Mouse (Mus musculus): ENCODE measurements around the gene Lrrc39. TPM values are rescaled to one million over a fixed set of nuclear protein-coding genes. Genes with fewer than 3 reads are reported as not detected.
"Not testable (repeated sequence)": the region's sequence is repeated elsewhere in the genome, so short reads cannot be mapped to it uniquely, and the experiment has no call there.

Lrrc39 gene
- polyA plus RNA-seq (2016; fragmentation: Nextera tagmentation; extraction: Ambion mirVana): 0.47 and 0.70 TPM in 2 replicates

GRCm38 (mm10) chr3:116562408-116563094 is at the start of gene Lrrc39:
Gene Lrrc39, plus strand, starts transcription at chr3:116562973.
- Histone ChIP-seq H3K27me3 (no peaks in the 10 kb centered on the region), H3K27ac (no peak within 1 kb of the TSS), H3K9ac (no peak within 1 kb of the TSS), H3K4me1 (no peaks in the 10 kb centered on the region), H3K4me2 (no peak within 1 kb of the TSS), H3K4me3 (replicated peaks) (no peak within 1 kb of the TSS), H3K36me3 (replicated peaks) (no peaks in the 10 kb centered on the region), H3K9me3 (0 out of 2 replicates have a peak, but pooled peaks cover 6% of the 10 kb centered on the region)
- WGBS: 85% methylated on average over 7 of the region's 7 CpGs
- no peak for ATAC-seq (ENCODE audit: low FRiP score)

- H3K36me3 ChIP-seq (replicated peaks): peaks cover 9% of the 10 kb centered on the region; the same call in 1 of the 2 replicates
- no peak overlapping the region for H3K9ac ChIP-seq
- no peaks in the 10 kb centered on the region for H3K9me3 ChIP-seq
- WGBS: 84% methylated on average over 12 of the region's 12 CpGs
- H3K4me3 ChIP-seq (replicated peaks): no peak overlapping the region
- no peak for ATAC-seq (ENCODE audit: low FRiP score)
- H3K4me1 ChIP-seq: no peaks in the 10 kb centered on the region
- no peaks in the 10 kb centered on the region for H3K27me3 ChIP-seq
- H3K4me2 ChIP-seq: no peak overlapping the region
- no peak overlapping the region for H3K27ac ChIP-seq
Observed at GRCm38 (mm10) chr3:116520141-116520761, 42.5 kb upstream of the Lrrc39 start.

GRCm38 (mm10) chr3:116529741-116530140 is 33.0 kb upstream of the Lrrc39 start:
- H3K9me3 ChIP-seq: no peaks in the 10 kb centered on the region
- no peak for ATAC-seq (ENCODE audit: low FRiP score)
- H3K9ac ChIP-seq: no peak overlapping the region
- H3K27ac ChIP-seq: no peak overlapping the region
- H3K4me2 ChIP-seq: no peak overlapping the region
- no peaks in the 10 kb centered on the region for H3K4me1 ChIP-seq
- WGBS: 52% methylated on average over 4 of the region's 5 CpGs
- no peak overlapping the region for H3K4me3 ChIP-seq (replicated peaks)
- peaks cover 16% of the 10 kb centered on the region for H3K36me3 ChIP-seq (replicated peaks)
- no peaks in the 10 kb centered on the region for H3K27me3 ChIP-seq

DNA sequence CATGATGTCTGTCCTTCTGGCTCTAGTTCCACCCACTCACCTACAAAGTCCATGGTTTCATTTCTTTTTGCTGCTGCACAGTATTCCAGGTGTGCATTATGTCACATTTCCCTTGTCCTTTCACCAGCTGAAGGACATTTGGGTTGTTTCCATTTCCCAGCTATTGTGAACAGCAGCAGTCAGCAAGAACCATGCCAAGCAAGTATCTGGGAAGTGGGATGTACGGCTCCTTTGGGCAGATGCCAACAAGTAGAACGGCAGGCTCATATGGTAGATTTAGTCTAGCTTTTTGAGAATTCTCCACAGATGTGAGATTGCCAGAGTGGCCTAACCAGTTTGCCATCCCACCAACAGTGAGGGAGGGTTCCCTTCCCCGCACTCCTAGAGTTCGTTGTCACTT is 31.9 kb upstream of the Lrrc39 start:
- Histone ChIP-seq H3K9ac (no peak overlapping the region), H3K4me1 (no peaks in the 10 kb centered on the region), H3K27ac (no peak overlapping the region), H3K36me3 (replicated peaks) (peaks cover 26% of the 10 kb centered on the region), H3K9me3 (no peaks in the 10 kb centered on the region), H3K27me3 (no peaks in the 10 kb centered on the region), H3K4me2 (no peak overlapping the region), H3K4me3 (replicated peaks) (no peak overlapping the region)
- ATAC-seq (ENCODE audit: low FRiP score): no peak
- 88% methylated on average over 4 of the region's 4 CpGs for WGBS

DNA sequence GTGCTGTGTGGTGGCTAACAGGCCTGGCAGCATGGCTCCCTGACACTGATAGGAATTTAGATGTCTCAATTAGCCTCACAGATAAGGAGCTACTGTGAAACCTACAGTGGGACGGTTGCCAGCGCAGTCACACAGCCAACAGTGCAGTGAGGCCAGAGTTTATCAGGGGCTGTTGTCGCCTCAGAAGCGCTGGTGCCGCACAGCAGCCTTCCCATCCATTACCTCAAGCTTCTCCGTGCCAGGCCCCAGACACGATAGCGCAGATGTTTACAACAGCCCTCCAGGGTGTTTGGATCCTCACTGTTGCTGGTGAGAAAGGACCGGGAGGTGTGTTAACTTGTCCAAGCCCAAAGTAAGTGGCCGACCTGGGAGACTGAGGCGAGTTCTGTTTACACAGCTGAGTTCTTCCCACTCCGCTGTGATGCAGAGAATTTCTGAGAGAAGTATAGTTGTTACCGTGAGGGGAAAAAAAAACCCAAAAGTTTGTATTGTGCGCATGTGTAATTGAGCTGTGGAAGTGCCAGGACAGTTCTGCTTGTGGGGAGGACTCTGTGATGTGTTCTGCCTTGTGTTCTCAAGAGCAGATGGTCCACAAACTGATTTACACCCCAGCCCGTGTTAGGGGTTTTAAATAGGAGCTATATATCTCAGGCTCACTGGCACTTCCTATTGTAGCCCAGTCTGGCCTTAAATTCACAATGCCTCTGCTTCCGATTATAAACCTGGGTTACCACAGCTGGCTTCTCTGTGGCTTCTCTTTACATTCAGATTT is 26.2 kb upstream of the Lrrc39 start:
- H3K36me3 ChIP-seq (replicated peaks): peaks cover 65% of the 10 kb centered on the region
- no peak overlapping the region; the same call in 1 of the 2 replicates for H3K9ac ChIP-seq
- no peaks in the 10 kb centered on the region for H3K4me1 ChIP-seq
- no peaks in the 10 kb centered on the region for H3K9me3 ChIP-seq
- WGBS: 86% methylated on average over 16 of the region's 16 CpGs
- no peaks in the 10 kb centered on the region for H3K27me3 ChIP-seq
- no peak for ATAC-seq (ENCODE audit: low FRiP score)
- H3K4me2 ChIP-seq: no peak overlapping the region
- H3K27ac ChIP-seq: no peak overlapping the region
- H3K4me3 ChIP-seq (replicated peaks): no peak overlapping the region

DNA sequence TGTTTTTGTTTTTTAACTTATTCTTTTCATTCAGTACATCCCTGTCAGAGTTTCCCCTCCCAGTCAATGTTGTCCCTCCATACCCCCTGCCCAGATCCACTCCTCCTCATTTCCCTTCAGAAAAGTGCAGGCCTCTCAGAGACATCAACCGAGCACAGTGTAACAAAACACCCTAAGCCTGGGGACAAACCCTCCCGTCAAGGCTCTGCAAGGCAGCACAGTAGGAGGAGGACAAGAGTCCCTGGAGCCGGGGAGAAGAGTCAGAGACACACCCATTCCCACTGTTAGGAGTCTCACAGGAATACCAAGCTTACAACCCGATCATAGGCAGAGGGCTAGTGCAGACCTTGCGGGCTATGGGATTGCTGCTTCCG is 25.6 kb upstream of the Lrrc39 start:
- H3K4me3 ChIP-seq (replicated peaks): no peak overlapping the region
- no peaks in the 10 kb centered on the region for H3K4me1 ChIP-seq
- H3K9me3 ChIP-seq: no peaks in the 10 kb centered on the region
- H3K4me2 ChIP-seq: no peak overlapping the region
- H3K27ac ChIP-seq: no peak overlapping the region
- H3K9ac ChIP-seq: no peak overlapping the region; the same call in 1 of the 2 replicates
- WGBS: 65% methylated on average over 6 of the region's 6 CpGs
- no peaks in the 10 kb centered on the region for H3K27me3 ChIP-seq
- ATAC-seq (ENCODE audit: low FRiP score): no peak
- peaks cover 70% of the 10 kb centered on the region for H3K36me3 ChIP-seq (replicated peaks)

DNA sequence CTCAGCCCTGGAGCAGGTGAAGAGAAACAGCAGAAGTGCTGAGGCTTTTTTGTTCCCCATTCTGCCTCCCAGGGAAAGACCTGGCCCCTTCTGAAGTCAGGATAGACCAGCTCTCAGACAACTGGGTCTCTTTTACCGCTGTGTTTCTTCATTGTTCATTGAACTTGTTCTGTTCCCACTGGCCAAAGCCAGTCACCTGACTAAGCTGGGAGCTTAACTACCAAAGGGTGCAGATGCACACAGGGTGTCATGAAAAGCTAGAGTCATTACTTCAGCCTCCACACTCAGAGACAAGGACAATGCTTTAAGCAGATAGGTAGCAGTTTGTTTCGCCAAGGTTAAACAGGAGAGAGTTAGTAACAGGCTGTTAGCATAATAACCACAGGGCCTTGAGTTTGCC is 20.7 kb upstream of the Lrrc39 start:
- no peak overlapping the region for H3K4me2 ChIP-seq
- WGBS: 83% methylated on average over 2 of the region's 2 CpGs
- H3K9me3 ChIP-seq: no peaks in the 10 kb centered on the region
- H3K4me1 ChIP-seq: no peaks in the 10 kb centered on the region
- peaks cover 55% of the 10 kb centered on the region for H3K36me3 ChIP-seq (replicated peaks)
- no peak overlapping the region for H3K9ac ChIP-seq
- no peaks in the 10 kb centered on the region for H3K27me3 ChIP-seq
- no peak for ATAC-seq (ENCODE audit: low FRiP score)
- no peak overlapping the region for H3K27ac ChIP-seq
- no peak overlapping the region for H3K4me3 ChIP-seq (replicated peaks)

GRCm38 (mm10) chr3:116542532-116542931 is 20.2 kb upstream of the Lrrc39 start:
- no peaks in the 10 kb centered on the region for H3K27me3 ChIP-seq
- H3K27ac ChIP-seq: no peak overlapping the region
- H3K36me3 ChIP-seq (replicated peaks): peaks cover 58% of the 10 kb centered on the region
- H3K9me3 ChIP-seq: no peaks in the 10 kb centered on the region
- ATAC-seq (ENCODE audit: low FRiP score): no peak
- H3K9ac ChIP-seq: no peak overlapping the region
- no peak overlapping the region for H3K4me2 ChIP-seq
- no peak overlapping the region for H3K4me3 ChIP-seq (replicated peaks)
- WGBS: 88% methylated on average over 3 of the region's 3 CpGs
- no peaks in the 10 kb centered on the region for H3K4me1 ChIP-seq

- no peak for ATAC-seq (ENCODE audit: low FRiP score)
- peaks cover 42% of the 10 kb centered on the region for H3K36me3 ChIP-seq (replicated peaks)
- H3K4me1 ChIP-seq: no peaks in the 10 kb centered on the region
- no peaks in the 10 kb centered on the region for H3K9me3 ChIP-seq
- no peak overlapping the region for H3K4me3 ChIP-seq (replicated peaks)
- no peaks in the 10 kb centered on the region for H3K27me3 ChIP-seq
- 94% methylated on average over 5 of the region's 5 CpGs for WGBS
- no peak overlapping the region for H3K4me2 ChIP-seq
- no peak overlapping the region for H3K9ac ChIP-seq
- H3K27ac ChIP-seq: no peak overlapping the region
Observed at GRCm38 (mm10) chr3:116547430-116547829, 15.3 kb upstream of the Lrrc39 start.

- 95% methylated on average over 5 of the region's 5 CpGs for WGBS
- no peaks in the 10 kb centered on the region for H3K27me3 ChIP-seq
Observed at GRCm38 (mm10) chr3:116551362-116551761, 11.4 kb upstream of the Lrrc39 start.

GRCm38 (mm10) chr3:116561315-116561714 is 1.5 kb upstream of the Lrrc39 start:
- not testable (repeated sequence) for H3K9me3 ChIP-seq; H3K4me1 ChIP-seq; ATAC-seq (ENCODE audit: low FRiP score); H3K27me3 ChIP-seq; H3K9ac ChIP-seq; H3K36me3 ChIP-seq (replicated peaks); H3K4me2 ChIP-seq; H3K27ac ChIP-seq; H3K4me3 ChIP-seq (replicated peaks)
- 91% methylated on average over 14 of the region's 14 CpGs for WGBS

More at GRCm38 (mm10) chr3:116551362-116551761, 11.4 kb upstream of the Lrrc39 start:
- no peak overlapping the region for H3K27ac ChIP-seq
- H3K36me3 ChIP-seq (replicated peaks): peaks cover 27% of the 10 kb centered on the region
- ATAC-seq (ENCODE audit: low FRiP score): no peak
- H3K9ac ChIP-seq: no peak overlapping the region
- no peaks in the 10 kb centered on the region for H3K4me1 ChIP-seq
- H3K9me3 ChIP-seq: no peaks in the 10 kb centered on the region
- no peak overlapping the region for H3K4me3 ChIP-seq (replicated peaks)
- no peak overlapping the region for H3K4me2 ChIP-seq

DNA sequence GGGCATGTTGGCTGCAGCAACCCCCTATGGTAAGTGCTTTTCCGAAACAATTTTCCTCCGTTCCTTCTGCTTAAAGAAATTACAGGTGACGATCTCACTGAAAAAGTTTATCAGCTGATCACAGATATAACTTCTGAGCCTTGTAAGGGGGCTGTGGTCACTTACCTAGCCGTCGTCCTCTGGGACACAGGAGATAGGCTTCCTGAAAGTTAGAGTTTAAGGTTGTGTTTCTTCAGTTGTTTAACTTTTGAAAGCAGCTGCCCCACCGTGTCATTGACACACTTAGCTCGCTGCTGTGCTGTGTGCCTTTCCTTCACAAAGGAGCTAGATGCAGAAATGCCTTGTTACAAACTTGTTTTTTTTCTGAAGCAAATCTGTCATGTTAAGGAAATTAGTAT is 321 bp downstream of the Lrrc39 start:
- H3K36me3 ChIP-seq (replicated peaks): no peaks in the 10 kb centered on the region
- H3K4me2 ChIP-seq: no peak overlapping the region
- no peak overlapping the region for H3K27ac ChIP-seq
- 86% methylated on average over 7 of the region's 7 CpGs for WGBS
- H3K27me3 ChIP-seq: no peaks in the 10 kb centered on the region
- no peaks in the 10 kb centered on the region for H3K4me1 ChIP-seq
- no peak for ATAC-seq (ENCODE audit: low FRiP score)
- H3K9ac ChIP-seq: no peak overlapping the region
- 0 out of 2 replicates have a peak, but pooled peaks cover 6% of the 10 kb centered on the region for H3K9me3 ChIP-seq
- no peak overlapping the region for H3K4me3 ChIP-seq (replicated peaks)
